Mouse (Mus musculus): Measurements from ENCODE around the gene Otos. TPM values are rescaled to one million over a fixed set of nuclear protein-coding genes. Genes with fewer than 3 reads are reported as not detected.

The Otos gene
- polyA plus RNA-seq, 1 experiment from 2014 or later: 0.65 TPM

DNA sequence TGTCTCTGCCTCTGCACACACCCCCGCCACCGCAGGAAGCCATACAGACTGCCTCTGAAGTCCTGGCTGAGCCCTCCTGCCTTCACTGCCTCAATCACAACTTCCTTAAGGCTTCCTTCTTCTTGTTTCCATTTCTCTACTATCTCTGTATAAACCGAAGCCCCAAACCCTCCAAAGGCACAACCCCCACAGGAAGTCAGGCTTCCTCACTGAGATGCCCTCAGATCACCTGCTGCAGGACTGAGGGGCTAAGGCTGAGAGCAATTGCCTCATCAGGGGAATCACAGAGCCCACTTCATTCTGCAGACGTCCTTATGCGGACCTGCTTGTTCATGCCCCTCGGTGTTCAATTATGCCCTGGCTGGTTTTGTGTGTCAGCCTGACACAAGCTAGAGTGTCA lies 8.2 kb downstream of the Otos start:
- Histone ChIP-seq H3K4me3 (ENCODE audit: low read depth, low read length) (peak overlapping the region; percentile 87; the same call in 1 of the 2 replicates), H3K9ac (ENCODE audit: low read depth, low read length) (0 out of 2 replicates have a peak overlapping the region, but pooled peaks have one; percentile 12)
- WGBS: 94% methylated on average over 6 of the region's 6 CpGs

DNA sequence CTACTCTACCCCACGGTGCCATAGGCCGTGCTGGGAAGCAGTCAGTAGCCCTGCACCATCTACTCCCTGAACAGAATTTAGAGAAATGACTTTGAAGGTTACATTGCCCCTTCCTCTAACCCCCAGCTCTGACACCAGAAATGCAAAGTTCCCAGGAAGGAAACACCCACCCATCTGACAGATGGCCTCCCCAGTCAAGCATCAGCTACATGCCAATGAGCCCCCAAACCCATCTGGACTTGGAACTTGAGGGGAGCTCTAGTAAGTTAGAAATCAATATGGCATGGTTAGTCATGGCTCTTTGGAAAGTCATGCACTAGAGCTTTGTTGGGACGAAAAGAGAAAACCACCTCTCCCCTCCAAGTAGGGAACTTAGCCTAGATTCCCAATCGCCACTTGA lies 9.9 kb downstream of the Otos start:
- H3K4me1 ChIP-seq (ENCODE audit: control insufficient read depth, insufficient read depth, low read length): peaks cover 19% of the 10 kb centered on the region
- H3K27ac ChIP-seq (ENCODE audit: low read length): no peak overlapping the region
- no peak for ATAC-seq
- H3K4me3 ChIP-seq (ENCODE audit: low read depth, low read length): no peak overlapping the region
- peaks cover 16% of the 10 kb centered on the region for H3K36me3 ChIP-seq (ENCODE audit: control insufficient read depth, insufficient read depth, low read length)
- no peaks in the 10 kb centered on the region for H3K9me3 ChIP-seq (replicated peaks; ENCODE audit: control insufficient read depth, low read length, poor library complexity, severe bottlenecking)
- H3K27me3 ChIP-seq (ENCODE audit: control insufficient read depth, insufficient read depth, low read depth, low read length): no peaks in the 10 kb centered on the region
- H3K9ac ChIP-seq (ENCODE audit: low read depth, low read length): no peak overlapping the region
- H3K4me2 ChIP-seq (ENCODE audit: low read length): no peak overlapping the region
- WGBS: 96% methylated on average over 4 of the region's 4 CpGs

More for the DNA sequence above, 8.2 kb downstream of the Otos start:
- H3K27me3 ChIP-seq (ENCODE audit: control insufficient read depth, insufficient read depth, low read depth, low read length): no peaks in the 10 kb centered on the region
- peaks cover 19% of the 10 kb centered on the region for H3K4me1 ChIP-seq (ENCODE audit: control insufficient read depth, insufficient read depth, low read length)
- no peaks in the 10 kb centered on the region for H3K9me3 ChIP-seq (replicated peaks; ENCODE audit: control insufficient read depth, low read length, poor library complexity, severe bottlenecking)
- H3K4me2 ChIP-seq (ENCODE audit: low read length): peak overlapping the region; percentile 95
- peaks cover 16% of the 10 kb centered on the region for H3K36me3 ChIP-seq (ENCODE audit: control insufficient read depth, insufficient read depth, low read length)
- no peak overlapping the region for H3K27ac ChIP-seq (ENCODE audit: low read length)
- ATAC-seq: no peak

DNA sequence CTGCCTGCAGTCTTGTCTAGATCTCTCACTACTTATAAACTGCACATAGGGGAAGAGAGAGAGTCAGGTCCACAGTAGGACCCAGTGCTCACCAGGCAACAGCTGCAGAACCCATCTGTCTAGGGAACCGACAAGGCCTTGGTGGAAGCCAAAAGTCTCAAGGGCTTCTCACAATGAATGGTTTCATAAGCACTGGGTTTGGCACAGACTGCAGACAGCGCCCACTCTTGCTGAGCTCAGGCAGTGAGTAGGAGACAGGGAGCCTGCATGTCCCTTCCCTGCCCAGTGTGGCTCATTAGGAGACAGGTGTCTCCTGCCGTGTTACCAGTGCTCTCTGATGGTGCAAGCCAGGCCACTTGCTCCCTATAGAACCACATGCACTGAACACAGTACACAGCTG lies 10.5 kb downstream of the Otos start:
- peaks cover 19% of the 10 kb centered on the region for H3K4me1 ChIP-seq (ENCODE audit: control insufficient read depth, insufficient read depth, low read length)
- no peak overlapping the region for H3K4me3 ChIP-seq (ENCODE audit: low read depth, low read length)
- no peak overlapping the region for H3K4me2 ChIP-seq (ENCODE audit: low read length)
- H3K9me3 ChIP-seq (replicated peaks; ENCODE audit: control insufficient read depth, low read length, poor library complexity, severe bottlenecking): no peaks in the 10 kb centered on the region
- H3K27ac ChIP-seq (ENCODE audit: low read length): no peak overlapping the region
- H3K9ac ChIP-seq (ENCODE audit: low read depth, low read length): no peak overlapping the region
- ATAC-seq: no peak
- no peaks in the 10 kb centered on the region for H3K27me3 ChIP-seq (ENCODE audit: control insufficient read depth, insufficient read depth, low read depth, low read length)
- WGBS: 93% methylated on average over 3 of the region's 3 CpGs
- H3K36me3 ChIP-seq (ENCODE audit: control insufficient read depth, insufficient read depth, low read length): peaks cover 16% of the 10 kb centered on the region

DNA sequence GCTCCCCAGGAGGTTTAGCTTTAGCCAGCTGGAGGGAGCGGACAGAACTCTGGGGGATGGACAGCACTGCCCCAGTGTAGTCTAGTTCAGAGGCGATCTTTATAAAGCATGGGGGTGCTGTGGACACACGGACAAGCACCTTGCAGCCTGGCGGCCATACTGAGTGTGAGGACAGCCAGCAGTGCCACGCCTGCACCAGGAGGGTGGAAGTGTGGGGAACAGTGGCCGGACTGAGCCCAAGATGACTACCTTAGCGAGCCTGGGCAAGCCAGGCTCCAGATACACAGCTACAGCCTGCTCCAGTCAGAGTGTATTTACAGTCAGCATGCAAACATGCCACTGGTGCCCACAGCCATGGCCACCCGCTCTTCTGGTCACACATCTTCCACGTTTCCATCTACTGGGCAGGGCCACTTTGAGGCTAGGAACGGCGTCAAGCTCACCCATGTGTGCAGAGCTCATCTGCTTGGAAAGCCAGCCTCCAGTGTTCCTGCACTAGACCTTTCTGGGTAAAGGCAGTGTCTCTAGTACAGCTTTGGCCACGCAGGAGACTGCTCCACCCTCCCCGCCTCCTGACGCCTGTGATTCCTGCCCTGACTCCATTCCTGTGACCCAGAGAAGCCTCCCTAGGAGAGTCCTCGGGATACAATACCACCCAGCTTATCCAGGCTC lies 11.0 kb downstream of the Otos start:
- Histone ChIP-seq H3K9ac (ENCODE audit: low read depth, low read length) (no peak overlapping the region), H3K4me1 (ENCODE audit: control insufficient read depth, insufficient read depth, low read length) (peaks cover 17% of the 10 kb centered on the region), H3K4me3 (ENCODE audit: low read depth, low read length) (no peak overlapping the region), H3K27ac (ENCODE audit: low read length) (no peak overlapping the region), H3K27me3 (ENCODE audit: control insufficient read depth, insufficient read depth, low read depth, low read length) (no peaks in the 10 kb centered on the region), H3K9me3 (replicated peaks; ENCODE audit: control insufficient read depth, low read length, poor library complexity, severe bottlenecking) (no peaks in the 10 kb centered on the region), H3K4me2 (ENCODE audit: low read length) (no peak overlapping the region), H3K36me3 (ENCODE audit: control insufficient read depth, insufficient read depth, low read length) (peaks cover 16% of the 10 kb centered on the region)
- ATAC-seq: no peak
- WGBS: 89% methylated on average over 15 of the region's 15 CpGs

DNA sequence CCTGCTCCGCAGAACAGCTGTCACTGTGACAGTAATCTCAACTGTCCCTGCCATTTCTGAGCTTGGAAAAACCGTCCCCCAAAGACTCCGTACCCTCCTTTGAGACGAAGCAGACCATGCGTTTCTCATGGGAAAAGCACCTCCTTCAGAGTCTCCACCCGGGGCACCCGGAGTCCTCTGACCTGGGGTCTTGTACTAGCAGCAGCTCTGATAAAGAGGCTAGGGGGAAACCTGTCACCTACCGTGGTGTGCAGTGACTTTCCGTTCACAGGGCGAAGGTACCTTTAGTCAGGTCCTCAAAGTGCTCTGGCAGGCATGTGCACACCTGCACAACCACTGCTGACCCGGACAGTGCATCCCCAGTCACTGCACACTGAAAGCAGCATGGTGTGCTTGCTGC lies 12.0 kb downstream of the Otos start:
- Histone ChIP-seq H3K9ac (ENCODE audit: low read depth, low read length) (no peak overlapping the region), H3K27me3 (ENCODE audit: control insufficient read depth, insufficient read depth, low read depth, low read length) (no peaks in the 10 kb centered on the region), H3K9me3 (replicated peaks; ENCODE audit: control insufficient read depth, low read length, poor library complexity, severe bottlenecking) (no peaks in the 10 kb centered on the region), H3K4me3 (ENCODE audit: low read depth, low read length) (no peak overlapping the region), H3K4me1 (ENCODE audit: control insufficient read depth, insufficient read depth, low read length) (peaks cover 12% of the 10 kb centered on the region), H3K36me3 (ENCODE audit: control insufficient read depth, insufficient read depth, low read length) (peaks cover 16% of the 10 kb centered on the region), H3K27ac (ENCODE audit: low read length) (no peak overlapping the region), H3K4me2 (ENCODE audit: low read length) (no peak overlapping the region)
- 96% methylated on average over 11 of the region's 11 CpGs for WGBS
- no peak for ATAC-seq

DNA sequence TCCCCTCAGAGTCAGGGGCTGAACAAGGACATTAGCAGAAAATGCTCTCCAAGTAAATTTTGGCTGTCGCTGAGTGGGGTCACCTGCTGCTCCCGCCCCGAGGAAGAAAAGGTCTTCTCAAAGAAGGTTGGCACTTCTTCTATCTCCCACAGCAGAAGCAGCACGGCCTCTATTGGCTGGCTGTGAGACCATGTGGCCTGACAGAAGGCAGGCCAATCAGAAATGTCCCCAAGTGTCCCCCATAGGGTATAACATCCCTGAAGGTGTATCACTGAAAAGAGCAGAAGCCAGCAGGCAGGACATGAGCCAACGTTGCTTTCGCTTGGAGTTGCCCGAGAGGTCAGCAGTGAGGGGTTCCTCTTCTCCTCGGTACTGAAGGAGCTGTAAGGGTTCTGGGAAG lies 12.6 kb downstream of the Otos start:
- WGBS: 91% methylated on average over 8 of the region's 8 CpGs
- Histone ChIP-seq H3K27me3 (ENCODE audit: control insufficient read depth, insufficient read depth, low read depth, low read length) (no peaks in the 10 kb centered on the region), H3K36me3 (ENCODE audit: control insufficient read depth, insufficient read depth, low read length) (peaks cover 16% of the 10 kb centered on the region), H3K27ac (ENCODE audit: low read length) (no peak overlapping the region), H3K4me1 (ENCODE audit: control insufficient read depth, insufficient read depth, low read length) (peaks cover 9% of the 10 kb centered on the region), H3K9me3 (replicated peaks; ENCODE audit: control insufficient read depth, low read length, poor library complexity, severe bottlenecking) (no peaks in the 10 kb centered on the region), H3K4me2 (ENCODE audit: low read length) (no peak overlapping the region), H3K9ac (ENCODE audit: low read depth, low read length) (no peak overlapping the region), H3K4me3 (ENCODE audit: low read depth, low read length) (no peak overlapping the region)
- no peak for ATAC-seq

DNA sequence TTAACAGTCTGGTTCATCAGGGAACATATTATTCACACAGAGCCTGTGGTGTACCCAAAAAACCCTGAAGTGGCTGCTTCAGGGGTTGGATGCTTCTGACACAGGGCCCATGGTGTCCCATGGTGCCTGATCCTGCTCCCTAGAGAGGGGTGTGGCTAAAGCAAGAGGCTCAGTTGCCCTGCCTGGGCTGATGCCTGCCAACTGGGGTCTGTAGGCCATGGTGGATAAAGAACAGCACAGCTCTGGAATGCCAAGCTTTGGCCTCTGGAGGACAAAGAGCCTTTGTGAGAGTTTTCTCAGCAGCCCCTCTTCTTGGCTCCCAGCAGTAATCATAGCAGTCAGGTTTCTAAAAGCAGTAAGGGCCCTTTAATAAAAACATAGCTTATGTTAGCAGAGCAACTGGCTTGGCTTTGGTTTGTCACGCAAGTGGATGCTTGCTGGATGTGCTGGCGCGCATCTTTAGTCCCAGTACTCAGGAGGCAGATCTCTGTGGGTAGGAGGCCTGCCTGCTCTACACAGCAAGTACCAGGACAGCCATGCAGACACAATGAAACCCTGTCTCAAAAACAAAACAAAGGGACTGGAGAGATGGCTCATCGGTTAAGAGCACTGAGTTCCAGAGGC lies 13.6 kb downstream of the Otos start:
- Histone ChIP-seq H3K4me3 (ENCODE audit: low read depth, low read length) (no peak overlapping the region), H3K27ac (ENCODE audit: low read length) (no peak overlapping the region), H3K4me1 (ENCODE audit: control insufficient read depth, insufficient read depth, low read length) (peaks cover under 1% of the 10 kb centered on the region), H3K9ac (ENCODE audit: low read depth, low read length) (no peak overlapping the region), H3K9me3 (replicated peaks; ENCODE audit: control insufficient read depth, low read length, poor library complexity, severe bottlenecking) (no peaks in the 10 kb centered on the region), H3K27me3 (ENCODE audit: control insufficient read depth, insufficient read depth, low read depth, low read length) (no peaks in the 10 kb centered on the region), H3K4me2 (ENCODE audit: low read length) (no peak overlapping the region), H3K36me3 (ENCODE audit: control insufficient read depth, insufficient read depth, low read length) (peaks cover 16% of the 10 kb centered on the region)
- 58% methylated on average over 4 of the region's 4 CpGs for WGBS
- peak; percentile 59; the same call in 1 of the 2 replicates for ATAC-seq

DNA sequence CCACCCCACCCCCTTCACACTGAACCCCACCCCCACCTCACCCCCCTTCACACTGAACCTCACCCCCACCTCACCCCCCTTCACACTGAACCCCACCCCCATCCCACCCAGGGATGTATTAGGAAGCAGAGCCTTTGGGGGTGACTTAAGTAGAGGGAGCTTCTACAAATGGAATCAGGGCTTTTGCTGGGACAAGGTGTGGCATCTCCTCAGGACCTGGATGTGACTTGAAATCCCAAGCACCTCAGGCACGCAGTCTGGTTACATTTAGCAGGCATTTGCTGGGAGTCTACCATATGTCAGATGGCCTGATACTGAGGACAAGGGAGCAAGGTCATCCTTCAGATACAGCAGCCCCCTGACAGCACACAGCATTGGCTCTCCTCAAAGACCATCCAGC lies 14.1 kb downstream of the Otos start:
- 67% methylated on average over 1 of the region's 1 CpGs for WGBS
- ATAC-seq: no peak
- Histone ChIP-seq H3K4me3 (ENCODE audit: low read depth, low read length) (no peak overlapping the region), H3K36me3 (ENCODE audit: control insufficient read depth, insufficient read depth, low read length) (peaks cover 16% of the 10 kb centered on the region), H3K27ac (ENCODE audit: low read length) (no peak overlapping the region), H3K4me1 (ENCODE audit: control insufficient read depth, insufficient read depth, low read length) (no peaks in the 10 kb centered on the region), H3K27me3 (ENCODE audit: control insufficient read depth, insufficient read depth, low read depth, low read length) (no peaks in the 10 kb centered on the region), H3K4me2 (ENCODE audit: low read length) (no peak overlapping the region), H3K9me3 (replicated peaks; ENCODE audit: control insufficient read depth, low read length, poor library complexity, severe bottlenecking) (no peaks in the 10 kb centered on the region), H3K9ac (ENCODE audit: low read depth, low read length) (no peak overlapping the region)

DNA sequence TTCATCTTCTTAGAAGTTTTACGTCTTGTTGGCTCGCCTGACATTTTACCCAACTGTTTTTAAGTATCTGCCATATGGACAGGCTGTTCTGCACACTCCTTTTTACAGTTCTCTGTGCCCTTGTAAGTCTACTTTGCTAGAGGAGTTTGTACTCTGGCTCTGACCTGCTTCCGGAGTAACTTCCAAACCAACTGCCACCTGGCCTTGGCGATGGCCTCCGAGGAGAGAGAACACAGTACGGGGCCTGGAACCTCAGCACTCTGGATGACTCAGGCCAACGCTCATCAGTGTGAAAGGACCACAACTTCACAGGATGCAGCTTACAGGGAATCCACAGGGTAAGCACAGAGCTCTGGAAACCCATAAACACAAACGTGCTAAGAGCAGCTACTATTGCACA lies 14.9 kb downstream of the Otos start:
- 84% methylated on average over 8 of the region's 8 CpGs for WGBS
- no peak for ATAC-seq
- Histone ChIP-seq H3K4me3 (ENCODE audit: low read depth, low read length) (no peak overlapping the region), H3K36me3 (ENCODE audit: control insufficient read depth, insufficient read depth, low read length) (peaks cover 16% of the 10 kb centered on the region), H3K4me1 (ENCODE audit: control insufficient read depth, insufficient read depth, low read length) (no peaks in the 10 kb centered on the region), H3K27ac (ENCODE audit: low read length) (no peak overlapping the region), H3K9ac (ENCODE audit: low read depth, low read length) (no peak overlapping the region), H3K27me3 (ENCODE audit: control insufficient read depth, insufficient read depth, low read depth, low read length) (no peaks in the 10 kb centered on the region), H3K4me2 (ENCODE audit: low read length) (no peak overlapping the region), H3K9me3 (replicated peaks; ENCODE audit: control insufficient read depth, low read length, poor library complexity, severe bottlenecking) (no peaks in the 10 kb centered on the region)
